Mouse (Mus musculus) cerebellum, adult 9-11 months (tissue): ENCODE measurements around the gene Med23.

ENCODE experiments used
- DNase-seq: peaks from one replicate; pipeline ENCODE4 v3.0.0; 2022

Med23 gene

DNA sequence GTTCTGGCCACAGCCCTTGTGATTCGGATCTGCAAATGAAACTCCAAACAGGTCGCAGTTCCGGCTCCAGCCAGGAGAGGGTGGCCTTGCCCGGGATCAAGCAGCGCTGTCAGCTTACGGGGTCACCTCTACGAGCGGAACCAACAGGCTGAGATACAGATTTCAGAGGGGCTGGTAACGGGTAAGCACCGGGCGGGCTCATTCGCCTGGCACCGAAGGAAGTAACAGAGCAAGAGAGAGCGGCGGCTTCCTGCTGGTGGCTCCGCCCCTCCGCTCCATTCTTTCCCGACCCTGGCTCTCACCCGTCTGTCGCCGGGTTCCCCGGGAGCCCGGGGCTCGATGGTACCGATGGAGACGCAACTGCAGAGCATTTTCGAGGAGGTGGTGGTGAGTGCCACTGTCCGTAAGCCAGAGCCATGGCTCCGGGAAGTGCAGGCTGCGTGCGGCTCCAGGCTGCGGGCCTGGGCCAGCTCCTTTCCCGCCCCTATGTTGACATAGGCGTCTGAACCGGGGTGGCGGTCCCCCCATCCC is at the start of gene Med23:
Gene Med23, plus strand, starts transcription at position 227 of the 531 bp plus-strand sequence.
- DNase-seq: peak; percentile 98

DNA sequence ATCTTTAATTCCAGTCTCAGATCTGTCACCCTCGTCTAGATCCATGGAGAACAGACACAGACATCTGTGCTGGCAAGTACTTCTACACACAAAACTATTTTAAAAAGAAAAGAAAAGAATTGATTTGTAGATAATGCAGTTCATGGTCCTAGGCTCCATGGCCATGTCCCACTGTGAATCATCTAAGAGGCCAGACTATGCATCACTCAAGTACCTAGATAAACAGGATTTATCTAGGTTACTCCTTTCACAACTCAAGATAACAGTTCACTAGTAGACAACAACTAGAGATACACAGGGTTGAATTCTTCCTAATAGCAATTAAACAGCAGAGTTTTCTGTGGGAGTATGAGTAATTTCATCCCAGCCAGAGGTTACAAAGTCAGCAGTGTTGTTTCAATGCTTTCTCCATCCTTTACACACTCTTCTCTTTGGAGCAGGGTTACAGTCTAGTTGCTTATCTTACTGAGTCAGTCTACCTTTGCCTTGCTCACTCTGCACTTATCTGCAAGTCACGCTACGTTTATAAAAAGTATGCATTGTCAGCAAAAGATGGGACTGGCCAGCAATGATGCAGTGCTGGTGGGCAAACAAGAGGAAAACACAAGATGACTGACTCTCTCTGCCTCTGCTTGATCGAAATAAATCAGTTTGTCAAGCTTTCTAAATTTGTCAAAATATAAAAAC is 47.7 kb upstream of the Med23 start:
- DNase-seq: no peak

DNA sequence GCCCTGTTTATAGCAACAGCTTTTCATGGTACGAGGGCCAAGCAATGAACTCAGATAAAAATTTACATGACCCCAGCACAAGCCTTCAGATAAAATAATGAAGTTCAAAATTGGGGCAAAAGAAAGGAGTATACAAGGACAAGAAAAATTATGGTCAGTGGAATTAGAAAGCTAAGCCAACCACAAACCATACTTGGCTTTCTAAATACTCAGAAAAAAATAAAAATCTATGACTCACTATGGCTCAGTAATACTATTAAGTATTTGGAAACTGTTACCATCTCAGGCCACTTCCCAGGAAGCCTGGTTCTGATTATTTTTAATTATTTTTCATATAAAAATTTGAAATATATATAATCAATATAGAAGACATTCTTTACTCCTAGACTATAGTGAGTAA is 46.9 kb upstream of the Med23 start:
- DNase-seq: no peak

DNA sequence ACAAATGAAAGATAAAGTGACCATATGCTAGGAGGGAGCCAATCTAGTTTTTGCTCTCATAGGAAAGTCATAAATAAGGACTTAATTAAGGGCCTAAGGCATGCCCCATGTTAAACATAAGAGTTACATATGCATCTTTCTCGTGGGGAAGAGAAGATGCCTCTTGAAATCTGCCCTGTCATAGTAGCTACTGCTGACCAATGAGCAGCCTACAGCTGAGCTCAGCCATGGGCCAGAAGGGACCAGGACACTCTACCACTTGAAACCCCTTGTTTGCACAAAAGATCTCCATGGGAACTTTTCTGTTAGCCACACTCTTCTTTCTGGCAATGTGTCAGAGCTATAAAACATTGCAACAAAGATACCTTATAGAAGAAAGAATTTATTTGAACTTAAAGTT is 46.5 kb upstream of the Med23 start:
- no peak for DNase-seq

DNA sequence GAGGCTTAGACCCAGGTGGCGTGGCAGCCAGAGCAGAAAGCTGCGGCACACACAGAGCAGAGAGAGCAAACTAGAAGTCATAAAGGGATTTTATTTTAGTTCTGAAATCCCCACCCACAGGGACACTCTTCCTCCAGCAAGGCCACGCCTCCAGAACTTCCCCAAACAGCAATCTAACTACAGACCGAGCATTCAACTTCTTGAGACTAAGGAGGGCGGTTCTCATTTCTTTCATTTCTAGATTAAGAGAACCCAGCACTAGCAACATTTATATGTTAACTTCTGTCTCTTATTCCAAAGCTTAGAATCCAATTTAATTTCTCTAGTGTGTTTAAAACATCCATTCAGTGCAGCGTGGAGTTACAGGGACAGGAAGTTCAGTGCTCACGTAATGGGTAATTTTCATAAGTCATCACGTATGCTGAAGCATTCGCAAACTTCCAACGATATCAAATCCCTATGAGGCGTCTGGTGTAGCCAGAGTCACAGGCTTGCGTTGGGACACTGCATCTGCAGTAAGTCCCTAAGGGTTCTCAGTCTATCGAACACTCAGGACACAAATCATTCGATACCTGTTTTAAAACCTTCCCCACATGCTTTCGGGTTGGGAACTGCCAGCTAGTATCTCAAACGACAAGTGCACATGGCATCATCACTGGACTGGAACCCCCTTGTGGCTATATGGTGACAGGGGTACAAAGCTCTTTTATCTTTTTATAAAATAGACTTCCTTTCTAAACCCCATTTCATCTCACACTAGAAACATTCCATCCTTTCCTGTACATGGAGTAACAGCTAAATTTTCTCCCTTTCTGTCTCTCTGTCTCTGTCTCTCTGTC is 45.9 kb upstream of the Med23 start:
- DNase-seq: no peak

DNA sequence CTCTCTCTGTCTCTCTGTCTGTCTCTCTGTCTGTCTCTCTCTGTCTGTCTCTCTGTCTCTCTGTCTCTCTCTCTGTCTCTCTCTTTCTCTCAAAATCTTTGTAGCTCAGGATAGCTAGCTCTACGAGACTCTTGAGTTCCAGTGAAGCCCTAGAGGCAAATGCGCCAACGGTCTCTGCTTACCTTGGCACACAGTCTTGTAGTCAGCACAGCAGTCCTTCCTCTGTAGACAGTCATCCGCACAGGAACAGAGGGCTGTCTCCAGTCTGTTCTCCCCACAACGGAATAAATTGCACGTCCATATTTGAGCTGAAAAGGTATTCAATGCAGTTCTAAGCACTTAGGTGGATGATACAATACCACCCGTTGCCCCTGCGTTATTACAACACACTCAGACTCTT is 45.2 kb upstream of the Med23 start:
- DNase-seq: no peak

DNA sequence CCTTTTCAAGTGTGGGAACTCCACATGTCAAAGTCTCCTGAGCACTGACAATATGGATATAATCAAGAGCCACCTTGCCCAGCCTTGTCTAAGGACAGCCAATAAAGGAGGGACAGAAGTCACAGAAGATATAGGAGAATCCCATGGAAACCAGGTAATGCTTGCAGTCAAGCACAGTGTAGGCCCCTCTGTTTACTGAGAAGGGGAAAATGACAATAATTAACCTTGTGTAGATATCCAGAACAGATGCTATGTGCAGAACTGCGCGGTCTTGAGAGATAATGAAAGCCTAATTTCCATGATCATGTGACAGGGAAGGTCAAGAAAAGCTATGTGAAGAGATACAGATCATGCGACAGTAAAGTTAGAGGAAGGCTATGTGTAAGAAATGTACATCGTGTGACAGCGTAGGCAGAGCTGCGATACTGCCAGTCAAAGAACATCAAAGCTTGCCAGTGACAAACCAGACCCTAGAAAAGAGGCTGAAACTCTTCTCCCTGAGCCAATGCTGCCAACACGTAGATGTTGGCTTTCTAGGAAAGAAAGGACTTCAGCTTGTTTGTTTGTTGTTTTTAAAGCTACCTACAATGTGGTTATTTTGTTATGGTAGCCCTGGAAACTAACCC is 44.2 kb upstream of the Med23 start:
- no peak for DNase-seq

DNA sequence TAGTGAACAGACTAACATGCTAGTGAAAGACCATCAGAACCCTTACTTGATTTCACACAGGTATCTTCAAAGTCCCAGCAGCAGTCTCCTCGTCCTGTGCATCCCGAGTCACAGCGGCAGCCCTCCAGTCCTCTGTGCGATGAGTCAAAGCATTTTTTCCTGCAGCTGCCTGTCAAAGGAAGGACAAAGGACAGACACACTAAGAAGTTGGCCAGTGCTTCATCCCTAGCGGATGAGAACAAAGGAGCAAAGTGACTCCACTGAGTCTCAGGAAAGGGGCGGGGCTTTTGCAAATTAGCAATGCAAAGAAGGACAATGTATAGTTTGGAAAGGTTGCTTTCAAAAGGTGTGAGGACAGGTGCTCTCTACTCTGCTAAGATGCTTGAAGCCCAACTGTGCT is 43.7 kb upstream of the Med23 start:
- DNase-seq: no peak

DNA sequence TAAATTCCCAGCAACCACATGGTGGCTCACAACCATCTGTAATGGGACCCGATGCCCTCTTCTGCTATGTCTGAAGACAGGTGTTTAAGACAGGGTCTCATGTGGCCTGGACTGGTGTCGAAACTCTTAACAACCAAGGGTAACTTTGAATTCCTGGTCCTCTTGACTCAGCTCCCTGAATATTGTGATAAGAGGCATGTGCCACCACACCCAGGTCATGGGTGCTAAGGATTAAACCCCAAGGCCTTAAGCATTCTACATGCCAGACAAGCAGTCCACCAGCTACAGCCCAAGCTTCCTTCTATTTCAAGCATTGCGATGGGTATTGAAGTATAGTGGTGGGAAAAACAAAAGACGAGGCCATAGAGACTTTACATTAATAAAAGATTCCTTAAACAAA is 41.6 kb upstream of the Med23 start:
- DNase-seq: no peak

DNA sequence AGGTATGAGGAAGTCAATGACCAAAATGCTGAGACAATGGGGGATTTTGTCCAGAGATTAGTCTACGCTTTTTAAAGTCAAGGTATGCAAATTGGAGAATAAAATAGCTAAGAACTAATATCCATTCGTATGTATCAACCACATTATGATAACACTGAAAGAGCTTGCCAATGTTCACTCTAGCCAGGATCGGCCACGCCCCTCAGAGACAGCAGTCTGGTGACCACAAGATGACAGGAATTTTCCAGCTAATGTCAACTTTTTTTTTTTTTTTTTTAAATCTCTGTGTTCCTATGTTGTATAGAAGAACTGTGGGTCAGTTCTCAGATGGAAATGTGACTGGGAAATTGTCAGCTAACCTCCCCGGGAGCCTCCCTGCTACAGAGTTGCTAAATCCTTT is 39.3 kb upstream of the Med23 start:
- DNase-seq: no peak

DNA sequence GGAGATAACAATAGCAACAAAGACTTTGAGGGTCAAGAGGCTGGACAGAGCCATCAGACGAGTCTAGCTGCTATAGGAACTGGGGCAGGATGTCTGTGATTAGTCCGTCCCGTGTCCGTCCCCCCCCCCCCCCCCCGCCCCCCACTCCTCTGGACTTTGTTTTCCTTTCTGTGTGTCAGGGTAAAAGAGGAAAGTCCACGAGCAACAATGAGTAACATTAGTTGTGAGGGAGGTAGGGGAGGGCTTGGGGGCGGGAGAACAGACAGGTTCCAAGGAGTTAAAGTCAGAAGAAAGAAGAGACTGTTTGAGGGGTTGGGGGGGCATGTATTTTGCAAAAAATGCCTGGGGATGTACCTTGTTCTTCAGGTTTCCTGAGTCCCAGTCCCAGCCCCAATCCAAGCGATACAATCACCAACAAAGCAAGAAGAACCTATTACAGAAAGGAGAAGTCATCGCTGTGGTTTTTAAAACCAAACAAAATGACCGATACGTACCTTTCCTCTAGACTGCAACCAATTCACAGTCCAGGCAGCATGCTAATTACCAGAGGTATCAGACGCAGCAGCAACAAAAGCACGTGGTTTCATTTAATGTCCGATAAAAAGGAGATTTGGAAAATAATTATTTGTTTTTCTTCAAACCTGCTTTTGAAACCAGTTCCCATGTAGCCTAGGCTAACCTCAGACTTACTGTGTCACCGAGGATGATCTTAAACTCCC is 38.2 kb upstream of the Med23 start:
- DNase-seq: no peak

DNA sequence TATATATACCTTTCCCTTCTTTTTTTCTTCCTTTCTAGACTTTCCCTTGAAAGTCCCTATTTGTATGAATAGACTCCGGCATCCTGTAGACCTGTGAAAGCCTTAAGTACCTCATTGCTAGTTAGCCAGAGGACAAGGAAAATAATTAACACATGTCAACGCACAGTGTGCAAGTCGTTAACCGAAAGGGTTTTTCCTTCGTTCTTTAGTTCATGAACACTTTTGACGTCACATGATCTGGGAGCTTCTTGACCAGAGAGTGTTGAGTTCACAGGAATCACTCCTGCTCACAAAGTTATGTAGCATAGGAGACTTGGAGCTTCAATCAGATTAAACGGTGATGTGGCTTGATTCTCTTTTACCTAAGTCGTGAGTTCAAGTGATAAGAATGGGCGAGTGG is 37.5 kb upstream of the Med23 start:
- no peak for DNase-seq

DNA sequence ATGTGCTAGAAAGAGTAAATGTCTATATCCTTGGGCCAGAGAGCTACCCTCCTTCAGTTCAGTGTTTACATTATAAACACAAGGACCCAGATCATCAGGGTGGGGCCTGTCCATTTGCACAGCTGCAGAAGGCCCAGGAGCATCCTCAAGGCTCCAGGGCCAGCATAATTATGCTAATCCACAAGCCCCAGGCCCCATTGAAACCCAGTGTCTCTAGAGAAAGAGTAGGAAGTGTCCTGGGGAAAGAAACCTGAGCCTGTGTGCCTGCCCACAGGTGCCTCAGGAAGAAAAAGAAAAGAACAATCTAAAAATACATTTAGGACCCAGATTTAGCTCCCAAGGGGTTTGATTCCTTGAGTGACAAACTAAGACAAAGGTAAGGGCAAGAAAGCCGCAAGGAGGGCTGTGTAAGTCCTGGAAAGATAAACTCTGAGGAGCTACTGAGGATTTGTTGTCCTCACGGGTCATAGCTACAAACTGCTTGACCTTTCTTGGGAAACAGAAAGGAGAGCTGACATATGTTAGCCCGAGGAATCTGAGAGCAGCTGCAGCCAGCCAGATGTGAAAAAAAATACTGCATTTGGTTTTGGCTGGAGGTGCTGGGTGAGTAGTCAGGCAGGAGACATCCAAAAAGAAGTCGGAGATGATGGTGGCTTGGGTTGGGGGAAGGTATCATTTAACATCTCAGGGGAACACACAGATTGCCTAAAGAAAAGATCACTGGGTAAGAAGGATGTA is 35.0 kb upstream of the Med23 start:
- DNase-seq: no peak

DNA sequence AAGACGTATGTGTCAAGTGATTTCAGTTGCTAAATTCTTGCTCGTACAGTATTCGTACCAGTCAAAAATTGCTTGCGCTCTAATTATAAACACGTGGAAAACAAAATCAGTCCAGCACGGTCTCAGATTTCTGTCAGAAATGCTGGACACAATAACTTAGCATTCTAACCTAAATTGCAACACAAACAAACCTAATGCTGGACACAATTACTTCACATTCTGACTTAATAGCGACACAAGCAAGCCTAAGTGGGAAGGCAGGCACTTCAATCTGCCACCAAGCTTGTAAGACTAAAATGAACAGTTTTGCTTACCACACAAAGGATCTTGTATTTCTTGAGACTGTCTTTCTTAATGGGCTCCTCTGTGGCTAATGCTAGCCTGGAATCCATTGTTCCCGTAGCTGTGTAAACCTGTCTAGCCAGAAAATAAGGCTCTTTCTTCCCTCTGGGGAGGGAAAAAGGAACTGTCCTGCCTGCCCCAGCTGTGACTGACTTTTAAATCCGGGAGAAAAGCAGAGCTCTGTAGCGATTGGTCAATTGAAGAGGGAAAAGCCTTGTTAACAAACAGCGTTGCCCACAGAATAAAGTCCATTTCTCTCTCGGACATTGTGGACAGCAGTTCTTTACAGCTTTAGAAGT is 34.0 kb upstream of the Med23 start:
- no peak for DNase-seq

DNA sequence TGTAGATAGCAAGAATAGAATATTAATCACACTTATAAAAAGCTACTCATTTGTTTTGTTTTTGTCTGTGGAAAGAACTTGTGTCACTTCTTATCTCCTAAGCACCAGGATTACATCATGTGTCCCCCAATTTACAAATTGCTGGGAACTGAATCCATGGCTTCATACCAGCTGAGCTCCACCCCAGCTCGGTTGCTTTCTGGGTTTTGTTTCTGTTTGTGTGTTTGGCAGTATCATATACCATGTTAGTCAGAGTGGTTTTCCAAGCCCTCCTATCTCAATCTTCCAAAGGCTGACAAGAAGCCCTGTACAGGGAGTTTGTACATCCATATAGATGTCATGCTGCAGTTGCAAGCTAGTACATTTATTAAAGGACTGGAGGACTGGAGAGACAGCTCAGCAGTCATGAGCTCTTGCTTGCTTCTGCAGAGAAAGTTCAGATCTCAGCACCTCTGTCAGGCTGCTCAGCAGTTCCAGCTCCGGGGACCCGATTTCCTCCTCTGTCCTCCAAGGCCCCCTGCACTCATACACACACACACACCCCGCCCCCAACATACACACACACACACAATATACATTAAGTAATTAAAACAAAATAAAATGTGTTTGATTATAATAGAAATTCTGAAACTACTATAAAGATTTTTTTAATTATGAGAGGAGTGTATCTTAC is 33.3 kb upstream of the Med23 start:
- DNase-seq: no peak

DNA sequence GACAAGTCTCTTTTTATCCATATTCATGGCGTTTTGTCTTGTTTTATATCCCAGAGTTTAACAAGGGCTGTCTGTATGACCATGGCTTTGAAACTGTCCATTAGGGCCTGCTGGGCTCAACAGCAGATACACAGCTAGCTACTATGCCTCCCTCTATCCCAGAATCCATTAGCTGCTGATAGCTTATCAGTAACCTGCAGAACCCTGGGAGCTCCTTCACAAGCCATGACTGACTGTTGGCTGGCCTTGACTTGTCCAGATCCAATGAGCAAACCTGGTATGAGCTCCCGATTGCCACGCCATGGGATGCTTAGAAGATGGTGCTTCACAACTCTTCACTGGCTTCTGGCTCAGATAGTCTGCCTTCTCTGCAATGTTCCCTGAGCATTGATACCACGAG is 29.0 kb upstream of the Med23 start:
- no peak for DNase-seq

DNA sequence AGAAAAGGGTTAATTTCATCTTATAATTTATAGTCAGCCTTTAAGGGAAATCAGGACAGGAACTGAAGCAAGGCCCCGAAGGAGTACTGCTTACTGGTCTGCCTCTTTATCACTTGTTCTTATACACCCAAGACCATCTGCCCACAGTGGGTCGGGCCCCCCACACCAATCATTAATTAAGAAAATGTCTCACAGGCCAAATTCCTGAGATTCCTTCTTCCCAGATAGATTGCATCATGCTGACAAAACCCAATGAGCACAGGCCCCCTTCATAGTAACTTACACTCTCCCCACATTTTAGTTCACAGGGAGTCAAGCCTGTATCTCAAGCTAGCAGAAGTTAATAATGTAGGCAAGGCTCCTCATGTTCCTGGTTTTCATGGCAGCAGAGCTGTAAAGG is 27.8 kb upstream of the Med23 start:
- no peak for DNase-seq

DNA sequence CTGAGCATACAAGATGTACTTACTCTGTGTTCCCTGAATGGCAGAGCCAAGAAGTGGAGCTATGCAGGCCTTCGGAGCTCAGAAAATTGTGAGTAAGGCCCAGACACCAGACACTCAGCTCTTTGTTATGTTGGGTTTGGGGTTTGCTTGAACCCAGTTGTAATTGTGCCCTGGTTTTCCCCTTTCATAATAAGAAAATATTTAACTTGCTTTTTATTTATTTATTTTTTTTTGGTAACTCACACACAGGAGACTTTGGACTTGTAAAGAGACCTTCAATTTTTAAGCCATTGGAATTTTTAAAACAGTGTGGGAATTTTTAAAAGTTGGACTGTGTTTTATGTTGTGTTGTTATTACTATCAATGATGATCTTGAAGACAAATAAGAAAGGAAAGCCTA is 27.1 kb upstream of the Med23 start, which contains the start of gene Enpp3:
Gene Enpp3, minus strand, starts transcription at position 148 of the 400 bp plus-strand sequence.
- no peak for DNase-seq

DNA sequence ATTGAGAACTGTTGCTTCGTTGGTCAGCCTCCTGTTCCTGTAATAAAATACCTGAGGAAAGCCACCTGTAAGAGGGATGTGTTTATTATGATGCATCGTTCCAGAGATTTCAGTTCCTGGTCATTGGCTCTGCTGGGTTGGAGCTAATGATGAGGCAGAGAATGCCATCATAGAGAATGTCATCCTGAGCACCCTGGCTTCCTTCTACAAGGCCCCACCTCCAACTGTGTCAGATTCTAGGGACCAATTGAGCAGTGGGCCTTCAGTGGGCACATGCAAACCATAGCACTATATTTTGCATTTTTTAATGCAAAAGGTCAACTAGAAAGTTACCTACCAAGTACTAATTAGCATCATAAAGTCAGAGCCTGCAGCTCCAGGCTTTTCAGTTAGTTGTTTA is 6.6 kb upstream of the Med23 start:
- DNase-seq: no peak

DNA sequence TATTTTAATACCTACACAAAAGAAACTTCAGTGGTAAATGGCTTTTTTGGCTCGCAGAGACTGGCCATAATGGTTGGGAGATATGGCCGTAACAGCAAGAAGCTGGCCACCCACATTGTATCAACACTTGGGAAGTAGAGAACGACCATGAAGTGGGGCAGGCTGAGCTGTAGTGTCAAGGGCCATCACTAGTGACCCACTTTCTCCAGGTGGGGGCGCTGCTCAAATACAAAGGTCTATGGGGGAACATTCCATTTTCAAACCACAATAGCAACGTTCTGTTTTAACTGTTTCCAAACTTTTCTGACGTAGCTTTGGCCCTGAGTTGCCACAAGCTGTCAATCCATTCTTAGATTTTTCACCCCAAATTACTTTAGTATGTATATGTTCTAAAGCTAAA is 5.4 kb upstream of the Med23 start:
- DNase-seq: no peak

DNA sequence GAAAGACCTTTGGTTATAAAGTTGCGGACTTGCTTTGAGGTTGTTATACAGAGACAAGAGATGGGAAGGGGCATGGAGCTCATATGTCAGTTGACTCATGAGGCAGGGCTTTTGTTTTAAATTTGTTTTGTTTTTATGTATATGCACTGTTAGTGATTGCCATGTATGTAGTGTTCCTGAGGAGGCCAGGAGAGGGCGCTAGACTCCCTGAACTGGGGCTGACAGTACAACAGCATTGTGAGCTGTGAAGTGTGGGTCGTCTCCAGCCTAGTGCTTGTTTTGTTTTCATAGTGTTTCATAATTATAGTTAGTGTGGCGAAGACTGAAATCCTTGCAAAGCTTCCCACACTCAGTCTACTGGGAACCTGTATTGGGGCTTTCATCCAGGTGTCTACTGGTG is 3.8 kb downstream of the Med23 start:
- DNase-seq: no peak
